Mouse (Mus musculus): ENCODE measurements at regions not wholly inside any gene's neighbourhood (a gene's known extent, or its start where the extent isn't known, plus 50 kb on each side); places are given as distances from the start of the nearest gene placed in this dataset.

- no peak overlapping the region for H3K4me3 ChIP-seq (ENCODE audit: low read depth, low read length)
- no peaks in the 10 kb centered on the region for H3K36me3 ChIP-seq (ENCODE audit: control insufficient read depth, insufficient read depth)
- no peaks in the 10 kb centered on the region for H3K27me3 ChIP-seq (ENCODE audit: control insufficient read depth, insufficient read depth, low read depth, low read length)
- ATAC-seq (ENCODE audit: low read depth): no peak
- H3K27ac ChIP-seq (ENCODE audit: low read length): no peak overlapping the region
- no peaks in the 10 kb centered on the region for H3K9me3 ChIP-seq (replicated peaks; ENCODE audit: control insufficient read depth, low read length)
- WGBS (ENCODE audit: insufficient replicate concordance): 74% methylated on average over 6 of the region's 6 CpGs
- H3K4me1 ChIP-seq (ENCODE audit: control insufficient read depth, low read depth, low read length): no peaks in the 10 kb centered on the region
- no peak overlapping the region for H3K4me2 ChIP-seq (ENCODE audit: low read depth, low read length)
- no peak overlapping the region for H3K9ac ChIP-seq (ENCODE audit: low read depth, low read length)
These were observed 335.9 kb upstream of the Id2 start for GRCm38 (mm10) chr12:25432796-25433195.

- H3K4me2 ChIP-seq (ENCODE audit: low read depth, low read length): no peak overlapping the region
- WGBS (ENCODE audit: insufficient replicate concordance): 49% methylated on average over 4 of the region's 4 CpGs
- no peaks in the 10 kb centered on the region for H3K27me3 ChIP-seq (ENCODE audit: control insufficient read depth, insufficient read depth, low read depth, low read length)
- no peak overlapping the region for H3K9ac ChIP-seq (ENCODE audit: low read depth, low read length)
- ATAC-seq (ENCODE audit: low read depth): no peak
- no peak overlapping the region for H3K4me3 ChIP-seq (ENCODE audit: low read depth, low read length)
- H3K27ac ChIP-seq (ENCODE audit: low read length): no peak overlapping the region
- H3K4me1 ChIP-seq (ENCODE audit: control insufficient read depth, low read depth, low read length): no peaks in the 10 kb centered on the region
- H3K36me3 ChIP-seq (ENCODE audit: control insufficient read depth, insufficient read depth): no peaks in the 10 kb centered on the region
- no peaks in the 10 kb centered on the region for H3K9me3 ChIP-seq (replicated peaks; ENCODE audit: control insufficient read depth, low read length)
These were observed 334.0 kb upstream of the Id2 start for GRCm38 (mm10) chr12:25430911-25431310.

GRCm38 (mm10) chr12:25427911-25428642 is 331.1 kb upstream of the Id2 start:
- ATAC-seq (ENCODE audit: low read depth): no peak
- no peak overlapping the region for H3K4me2 ChIP-seq (ENCODE audit: low read depth, low read length)
- 56% methylated on average over 11 of the region's 11 CpGs for WGBS (ENCODE audit: insufficient replicate concordance)
- H3K36me3 ChIP-seq (ENCODE audit: control insufficient read depth, insufficient read depth): no peaks in the 10 kb centered on the region
- H3K9ac ChIP-seq (ENCODE audit: low read depth, low read length): no peak overlapping the region
- H3K4me3 ChIP-seq (ENCODE audit: low read depth, low read length): no peak overlapping the region
- H3K27ac ChIP-seq (ENCODE audit: low read length): no peak overlapping the region
- H3K27me3 ChIP-seq (ENCODE audit: control insufficient read depth, insufficient read depth, low read depth, low read length): no peaks in the 10 kb centered on the region
- no peaks in the 10 kb centered on the region for H3K9me3 ChIP-seq (replicated peaks; ENCODE audit: control insufficient read depth, low read length)
- H3K4me1 ChIP-seq (ENCODE audit: control insufficient read depth, low read depth, low read length): no peaks in the 10 kb centered on the region

- no peaks in the 10 kb centered on the region for H3K9me3 ChIP-seq (replicated peaks; ENCODE audit: control insufficient read depth, low read length)
- no peaks in the 10 kb centered on the region for H3K36me3 ChIP-seq (ENCODE audit: control insufficient read depth, insufficient read depth)
- H3K27me3 ChIP-seq (ENCODE audit: control insufficient read depth, insufficient read depth, low read depth, low read length): no peaks in the 10 kb centered on the region
- no peak overlapping the region for H3K27ac ChIP-seq (ENCODE audit: low read length)
- no peak overlapping the region for H3K4me2 ChIP-seq (ENCODE audit: low read depth, low read length)
- ATAC-seq (ENCODE audit: low read depth): no peak
- no peaks in the 10 kb centered on the region for H3K4me1 ChIP-seq (ENCODE audit: control insufficient read depth, low read depth, low read length)
- 69% methylated on average over 4 of the region's 4 CpGs for WGBS (ENCODE audit: insufficient replicate concordance)
- H3K4me3 ChIP-seq (ENCODE audit: low read depth, low read length): no peak overlapping the region
- H3K9ac ChIP-seq (ENCODE audit: low read depth, low read length): no peak overlapping the region
These were observed 320.4 kb upstream of the Id2 start for GRCm38 (mm10) chr12:25417336-25417735.

GRCm38 (mm10) chr12:25416571-25416970 is 319.6 kb upstream of the Id2 start:
- Histone ChIP-seq H3K27ac (ENCODE audit: low read length) (no peak overlapping the region), H3K9me3 (replicated peaks; ENCODE audit: control insufficient read depth, low read length) (no peaks in the 10 kb centered on the region), H3K4me1 (ENCODE audit: control insufficient read depth, low read depth, low read length) (no peaks in the 10 kb centered on the region), H3K4me3 (ENCODE audit: low read depth, low read length) (no peak overlapping the region), H3K36me3 (ENCODE audit: control insufficient read depth, insufficient read depth) (no peaks in the 10 kb centered on the region), H3K9ac (ENCODE audit: low read depth, low read length) (no peak overlapping the region), H3K27me3 (ENCODE audit: control insufficient read depth, insufficient read depth, low read depth, low read length) (no peaks in the 10 kb centered on the region), H3K4me2 (ENCODE audit: low read depth, low read length) (no peak overlapping the region)
- no peak for ATAC-seq (ENCODE audit: low read depth)
- WGBS (ENCODE audit: insufficient replicate concordance): 48% methylated on average over 3 of the region's 3 CpGs

GRCm38 (mm10) chr12:25415641-25416040 is 318.7 kb upstream of the Id2 start:
- Histone ChIP-seq H3K27ac (ENCODE audit: low read length) (no peak overlapping the region), H3K9ac (ENCODE audit: low read depth, low read length) (no peak overlapping the region), H3K36me3 (ENCODE audit: control insufficient read depth, insufficient read depth) (no peaks in the 10 kb centered on the region), H3K4me2 (ENCODE audit: low read depth, low read length) (no peak overlapping the region), H3K4me1 (ENCODE audit: control insufficient read depth, low read depth, low read length) (no peaks in the 10 kb centered on the region), H3K27me3 (ENCODE audit: control insufficient read depth, insufficient read depth, low read depth, low read length) (no peaks in the 10 kb centered on the region), H3K4me3 (ENCODE audit: low read depth, low read length) (no peak overlapping the region), H3K9me3 (replicated peaks; ENCODE audit: control insufficient read depth, low read length) (no peaks in the 10 kb centered on the region)
- WGBS (ENCODE audit: insufficient replicate concordance): 43% methylated on average over 3 of the region's 3 CpGs
- ATAC-seq (ENCODE audit: low read depth): no peak

GRCm38 (mm10) chr12:25415232-25415631 is 318.3 kb upstream of the Id2 start:
- no peaks in the 10 kb centered on the region for H3K36me3 ChIP-seq (ENCODE audit: control insufficient read depth, insufficient read depth)
- H3K4me1 ChIP-seq (ENCODE audit: control insufficient read depth, low read depth, low read length): no peaks in the 10 kb centered on the region
- WGBS (ENCODE audit: insufficient replicate concordance): 32% methylated on average over 2 of the region's 2 CpGs
- H3K4me3 ChIP-seq (ENCODE audit: low read depth, low read length): no peak overlapping the region
- ATAC-seq (ENCODE audit: low read depth): no peak
- H3K27me3 ChIP-seq (ENCODE audit: control insufficient read depth, insufficient read depth, low read depth, low read length): no peaks in the 10 kb centered on the region
- no peak overlapping the region for H3K27ac ChIP-seq (ENCODE audit: low read length)
- H3K4me2 ChIP-seq (ENCODE audit: low read depth, low read length): no peak overlapping the region
- H3K9ac ChIP-seq (ENCODE audit: low read depth, low read length): no peak overlapping the region
- no peaks in the 10 kb centered on the region for H3K9me3 ChIP-seq (replicated peaks; ENCODE audit: control insufficient read depth, low read length)

GRCm38 (mm10) chr12:25407301-25407700 is 310.4 kb upstream of the Id2 start:
- no peaks in the 10 kb centered on the region for H3K27me3 ChIP-seq (ENCODE audit: control insufficient read depth, insufficient read depth, low read depth, low read length)
- no peak overlapping the region for H3K4me3 ChIP-seq (ENCODE audit: low read depth, low read length)
- no peak for ATAC-seq (ENCODE audit: low read depth)
- no peak overlapping the region for H3K27ac ChIP-seq (ENCODE audit: low read length)
- WGBS (ENCODE audit: insufficient replicate concordance): 75% methylated on average over 2 of the region's 2 CpGs
- no peaks in the 10 kb centered on the region for H3K4me1 ChIP-seq (ENCODE audit: control insufficient read depth, low read depth, low read length)
- H3K36me3 ChIP-seq (ENCODE audit: control insufficient read depth, insufficient read depth): no peaks in the 10 kb centered on the region
- H3K9me3 ChIP-seq (replicated peaks; ENCODE audit: control insufficient read depth, low read length): no peaks in the 10 kb centered on the region
- H3K4me2 ChIP-seq (ENCODE audit: low read depth, low read length): no peak overlapping the region
- no peak overlapping the region for H3K9ac ChIP-seq (ENCODE audit: low read depth, low read length)

GRCm38 (mm10) chr12:25400326-25400725 is 303.4 kb upstream of the Id2 start:
- 53% methylated on average over 5 of the region's 5 CpGs for WGBS (ENCODE audit: insufficient replicate concordance)
- Histone ChIP-seq H3K9me3 (replicated peaks; ENCODE audit: control insufficient read depth, low read length) (no peaks in the 10 kb centered on the region), H3K9ac (ENCODE audit: low read depth, low read length) (no peak overlapping the region), H3K27ac (ENCODE audit: low read length) (no peak overlapping the region), H3K4me1 (ENCODE audit: control insufficient read depth, low read depth, low read length) (no peaks in the 10 kb centered on the region), H3K4me2 (ENCODE audit: low read depth, low read length) (no peak overlapping the region), H3K27me3 (ENCODE audit: control insufficient read depth, insufficient read depth, low read depth, low read length) (no peaks in the 10 kb centered on the region), H3K36me3 (ENCODE audit: control insufficient read depth, insufficient read depth) (no peaks in the 10 kb centered on the region), H3K4me3 (ENCODE audit: low read depth, low read length) (no peak overlapping the region)
- no peak for ATAC-seq (ENCODE audit: low read depth)
